Mouse (Mus musculus) lung, postnatal 0 days (tissue): ENCODE measurements around the gene Thy1.

Experiments used
- CTCF ChIP-seq: IDR thresholded peaks from 2 replicates; pipeline ENCODE4 v1.5.1; 2016; ENCODE audit warnings: antibody characterized with exemption, mild to moderate bottlenecking
- EP300 ChIP-seq: IDR thresholded peaks from 2 replicates; pipeline ENCODE4 v1.6.1; 2016; ENCODE audit warnings: antibody characterized with exemption, mild to moderate bottlenecking, control low read depth

DNA sequence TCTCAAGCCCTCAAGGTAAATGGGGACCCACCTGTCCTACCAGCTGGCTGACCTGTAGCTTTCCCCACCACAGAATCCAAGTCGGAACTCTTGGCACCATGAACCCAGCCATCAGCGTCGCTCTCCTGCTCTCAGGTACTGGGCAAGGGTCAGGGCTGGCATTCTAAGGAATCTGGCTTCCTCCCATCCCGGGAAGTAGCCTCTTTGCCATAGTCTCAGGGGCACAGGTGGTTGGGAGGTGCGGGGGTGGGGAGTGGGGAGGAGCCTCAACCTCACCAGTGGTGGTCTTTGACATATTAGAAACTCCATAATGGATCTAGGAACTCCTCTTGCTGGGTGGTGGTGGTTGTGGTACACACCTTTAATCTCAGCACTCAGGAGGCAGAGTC, 2.7 kb downstream of the Thy1 start:
- TF ChIP-seq CTCF (no peak), EP300 (no peak)
